Mouse (Mus musculus): Measurements from ENCODE around the gene Slc35d1.

DNA sequence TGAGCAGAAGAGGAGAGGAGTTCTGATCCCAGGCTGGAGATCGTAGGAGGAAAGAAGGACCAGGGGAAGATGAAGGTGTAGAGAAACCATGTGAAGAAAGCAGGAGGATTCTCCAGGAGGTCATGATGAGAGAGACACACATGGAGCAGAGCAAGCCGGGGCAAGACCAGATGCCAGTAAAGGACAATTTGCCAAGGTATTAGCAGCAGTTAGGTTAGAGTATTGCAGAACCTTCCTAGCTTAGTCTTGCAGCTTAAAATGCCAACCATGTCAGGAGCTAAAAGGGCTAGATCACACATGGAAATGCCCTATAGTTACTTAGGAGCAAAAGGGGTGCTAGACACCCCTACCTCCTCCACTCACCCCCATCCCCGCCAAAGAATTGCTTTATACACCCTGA is 32.3 kb upstream of the Slc35d1 start:
- TF ChIP-seq CTCF (IDR thresholded peaks at IDR 0.05; ENCODE audit: low read depth) (no peak), EP300 (optimal IDR thresholded peaks at IDR 0.05) (no peak)

Data from stomach, postnatal 0 days (tissue).